Mouse (Mus musculus) adrenal gland, postnatal 4 days (tissue): ENCODE measurements around the gene Sp3. TPM values are rescaled to one million over a fixed set of nuclear protein-coding genes. Genes with fewer than 3 reads are reported as not detected.
A peak's percentile ranks its signal among the peaks of the same experiment; 100 is the strongest.
"Not testable (repeated sequence)": the region's sequence is repeated elsewhere in the genome, so short reads cannot be mapped to it uniquely, and the experiment has no call there.

Experiments
- DNase-seq, 2 experiments: peaks; one replicate each; pipeline ENCODE4 v3.0.0; 2021 to 2022; ENCODE audit warnings: low spot score in 2 of 2, mixed read lengths in 2 of 2
- total RNA-seq, 2 experiments: library from RNA; stranded (reverse); gene quantifications; 2 replicates each; pipeline ENCODE4 v1.2.3; 2021

Sp3 gene
- total RNA-seq, 2 experiments from 2014 or later: 86.1 to 92.1 TPM

DNA sequence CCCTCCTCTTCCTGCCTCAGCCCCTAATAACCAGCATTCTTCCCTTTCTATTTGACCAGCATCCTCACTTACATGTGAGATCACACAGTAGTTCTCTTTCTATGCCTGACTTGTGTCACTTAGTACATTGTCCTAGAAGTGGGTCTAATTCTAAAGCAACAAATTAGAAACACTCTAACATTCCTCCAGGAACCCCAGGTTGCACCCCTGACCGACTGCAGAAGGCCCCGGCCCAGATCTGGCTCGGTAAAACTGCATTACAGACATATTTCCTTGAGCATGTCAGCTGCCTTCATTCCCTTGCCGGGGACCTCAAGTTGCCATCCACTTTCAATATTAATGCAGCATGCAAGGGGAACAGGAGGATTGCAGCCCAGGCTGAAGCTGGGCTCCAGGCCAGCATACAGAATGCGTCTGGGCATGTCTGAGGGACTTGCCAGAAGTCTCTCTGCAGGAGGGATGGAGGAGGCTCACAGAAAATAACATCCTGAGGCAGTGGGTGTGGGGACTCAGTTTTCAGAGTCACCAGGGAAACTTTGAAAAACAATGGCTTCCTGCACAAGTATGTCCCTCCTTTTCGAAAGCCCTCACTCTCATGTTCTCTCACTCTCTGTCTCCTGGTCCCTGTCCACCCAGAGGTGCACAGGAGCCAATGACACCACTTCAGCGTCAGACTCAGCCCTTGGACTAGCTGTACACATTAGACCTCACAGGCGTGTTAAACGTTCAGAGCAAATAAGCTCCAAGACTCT, 15.3 kb upstream of the Sp3 start:
- no peak for DNase-seq

DNA sequence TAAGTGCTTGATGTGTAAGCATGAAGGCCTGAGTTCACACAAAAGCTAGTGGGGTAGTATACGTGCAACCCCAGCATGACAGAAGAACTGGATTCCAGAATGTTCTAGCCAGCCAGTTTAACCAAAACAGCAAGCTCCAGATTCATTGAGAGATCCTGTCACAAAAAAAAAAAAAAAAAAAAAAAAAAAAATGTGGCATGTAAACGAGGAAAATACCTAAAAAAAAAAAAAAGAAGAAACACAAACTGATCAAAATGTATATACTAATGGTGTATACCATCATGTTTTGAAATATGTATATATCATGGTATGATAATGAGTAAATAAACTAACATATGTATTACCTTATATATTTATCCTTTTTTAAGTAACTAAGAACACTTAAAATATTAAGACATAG, 13.9 kb upstream of the Sp3 start:
- DNase-seq: no peak

DNA sequence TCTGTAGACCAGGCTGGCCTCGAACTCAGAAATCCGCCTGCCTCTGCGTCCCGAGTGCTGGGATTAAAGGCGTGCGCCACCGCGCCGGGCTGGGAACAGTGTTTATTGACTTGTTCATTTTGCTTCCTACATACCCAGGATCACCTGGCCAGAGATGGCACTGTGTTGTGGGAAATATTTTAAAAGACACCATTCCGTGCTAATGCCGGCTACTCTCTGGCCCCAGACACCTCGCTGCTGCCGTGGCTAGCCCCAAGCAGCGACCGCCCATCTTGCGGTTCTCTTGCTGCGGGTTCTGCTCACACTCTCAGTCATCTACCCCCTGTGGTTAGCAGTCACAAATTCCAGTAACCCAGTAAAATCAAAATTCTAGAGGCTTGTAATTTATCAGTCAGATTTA, 12.3 kb upstream of the Sp3 start:
- no peak for DNase-seq

DNA sequence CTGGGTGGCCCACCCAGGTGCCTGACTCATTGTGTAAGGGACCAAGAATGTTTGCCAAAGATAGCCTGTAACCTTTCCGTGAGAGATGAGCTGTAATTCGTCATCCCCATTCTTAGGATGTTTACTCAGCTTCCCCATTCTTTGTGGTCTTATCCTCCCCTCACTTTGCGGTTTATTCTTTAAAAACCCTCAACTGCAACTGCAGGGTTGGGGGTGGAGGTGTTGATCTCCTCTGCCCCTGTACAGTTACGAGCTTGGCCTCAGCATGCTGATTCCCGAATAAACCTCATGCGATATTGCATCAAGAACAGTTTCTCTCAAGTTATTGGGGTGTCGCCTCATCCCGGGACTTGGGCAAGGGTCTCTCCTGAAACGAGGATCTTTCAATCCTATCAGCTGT, 8.7 kb upstream of the Sp3 start:
- DNase-seq: not testable (repeated sequence)

DNA sequence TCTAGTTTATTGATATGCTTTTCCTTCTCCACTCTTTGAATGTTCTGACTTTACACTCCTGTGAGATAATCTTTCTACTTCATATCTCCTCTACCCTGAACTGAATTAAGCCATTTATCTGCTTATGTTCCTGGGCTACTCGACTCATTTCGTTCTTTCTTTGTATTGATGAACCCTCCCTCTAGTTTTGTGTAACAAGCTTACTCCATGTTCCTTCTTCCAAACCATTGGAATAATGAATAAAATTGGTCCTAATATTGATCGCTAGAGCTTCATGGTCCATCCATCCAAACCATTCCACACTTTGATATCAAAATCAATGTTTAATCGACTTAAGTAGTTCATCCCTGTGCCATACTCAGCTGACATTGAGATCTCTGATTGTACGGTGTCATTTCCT, 6.4 kb upstream of the Sp3 start, which contains the start of gene Gm11084:
Gene Gm11084 (minus strand): TSS at position 101 of the 400 bp plus-strand sequence.
- no peak for DNase-seq

DNA sequence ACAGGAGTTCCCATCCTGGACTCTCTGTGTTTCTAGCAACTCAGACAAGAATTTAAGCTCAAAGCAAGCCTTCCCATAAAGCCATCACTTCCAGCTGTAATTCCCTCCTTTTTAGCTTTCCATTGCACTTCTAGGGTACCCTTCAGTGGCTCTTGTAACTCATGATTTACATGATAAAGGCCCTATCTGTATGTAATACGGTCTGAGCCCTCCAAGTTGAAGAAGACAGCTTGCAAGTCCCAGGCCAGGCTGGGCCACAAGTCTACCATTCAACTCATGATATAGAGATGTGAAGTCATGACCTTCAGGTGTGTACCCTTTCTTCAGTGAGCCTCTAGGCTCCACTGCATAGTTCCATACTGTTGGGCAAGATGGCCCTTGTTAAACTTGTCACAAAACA, 5.3 kb upstream of the Sp3 start:
- DNase-seq: no peak

DNA sequence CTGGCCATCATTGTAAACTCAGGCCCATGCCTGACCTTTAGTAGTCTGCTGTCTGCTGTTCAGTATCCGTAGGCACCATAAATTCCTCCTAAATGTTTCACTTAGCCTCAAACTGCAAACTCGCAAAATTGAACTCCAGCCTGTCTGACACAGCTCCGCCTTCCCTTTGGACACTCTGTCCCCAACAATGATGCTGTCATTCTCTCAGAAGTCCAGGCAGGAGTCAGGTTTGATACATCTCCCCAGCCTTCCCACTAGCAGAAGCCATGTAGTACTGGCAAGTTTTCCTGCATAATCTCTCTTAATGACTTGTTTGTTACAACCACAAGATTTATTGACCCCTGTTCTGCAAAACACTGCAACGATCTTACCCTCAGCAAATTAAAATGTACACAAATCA, 4.6 kb upstream of the Sp3 start:
- DNase-seq: no peak

DNA sequence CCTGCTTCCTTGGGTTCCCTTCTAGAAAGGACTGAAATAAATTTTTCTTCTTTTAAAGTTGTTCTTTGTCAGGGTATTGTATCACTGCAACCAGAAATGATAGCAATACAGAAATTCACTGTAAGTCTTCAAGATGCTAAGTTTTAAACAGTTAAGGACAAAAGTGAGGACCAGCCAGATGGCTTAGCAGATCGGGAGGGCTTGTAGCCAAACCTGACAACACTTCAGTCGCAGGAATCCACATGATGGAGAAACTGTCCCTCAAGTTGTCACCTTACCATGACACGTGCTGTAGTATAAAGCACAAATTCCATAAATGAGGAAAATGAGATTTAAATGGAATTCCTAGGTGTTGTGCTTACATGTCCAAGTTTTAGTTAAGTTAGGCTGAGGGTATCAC, 3.0 kb upstream of the Sp3 start:
- DNase-seq: no peak

DNA sequence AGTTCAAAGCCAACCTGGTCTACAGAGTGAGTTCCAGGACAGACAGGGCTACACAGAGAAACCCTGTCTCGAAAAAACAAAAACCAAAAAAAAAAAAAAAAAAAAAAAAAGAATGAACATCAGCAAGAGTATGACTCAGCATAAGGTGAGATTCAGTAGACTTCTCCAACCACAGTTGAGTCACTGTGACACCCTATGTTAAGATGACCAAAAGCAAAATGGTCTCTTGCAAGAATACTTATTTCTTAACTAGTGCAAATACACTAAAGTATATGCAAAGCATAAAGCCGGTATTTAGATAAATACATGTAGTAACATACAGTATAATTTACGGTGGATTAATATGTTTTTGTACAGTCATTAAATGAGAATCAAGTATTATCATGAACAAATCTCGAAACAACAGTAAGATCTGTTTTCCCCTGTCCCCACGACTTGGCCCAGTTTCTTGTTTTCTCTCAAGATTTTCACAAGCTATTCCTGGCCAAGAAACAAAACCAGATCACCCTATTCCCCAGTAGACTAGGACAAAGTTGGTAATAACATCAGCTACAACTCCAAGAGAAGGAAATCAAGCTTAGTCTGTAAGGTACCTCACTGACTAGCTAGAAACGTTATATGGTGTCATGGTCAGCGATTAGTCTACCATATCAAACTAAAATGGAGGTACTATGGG, 2.0 kb upstream of the Sp3 start:
- no peak for DNase-seq

DNA sequence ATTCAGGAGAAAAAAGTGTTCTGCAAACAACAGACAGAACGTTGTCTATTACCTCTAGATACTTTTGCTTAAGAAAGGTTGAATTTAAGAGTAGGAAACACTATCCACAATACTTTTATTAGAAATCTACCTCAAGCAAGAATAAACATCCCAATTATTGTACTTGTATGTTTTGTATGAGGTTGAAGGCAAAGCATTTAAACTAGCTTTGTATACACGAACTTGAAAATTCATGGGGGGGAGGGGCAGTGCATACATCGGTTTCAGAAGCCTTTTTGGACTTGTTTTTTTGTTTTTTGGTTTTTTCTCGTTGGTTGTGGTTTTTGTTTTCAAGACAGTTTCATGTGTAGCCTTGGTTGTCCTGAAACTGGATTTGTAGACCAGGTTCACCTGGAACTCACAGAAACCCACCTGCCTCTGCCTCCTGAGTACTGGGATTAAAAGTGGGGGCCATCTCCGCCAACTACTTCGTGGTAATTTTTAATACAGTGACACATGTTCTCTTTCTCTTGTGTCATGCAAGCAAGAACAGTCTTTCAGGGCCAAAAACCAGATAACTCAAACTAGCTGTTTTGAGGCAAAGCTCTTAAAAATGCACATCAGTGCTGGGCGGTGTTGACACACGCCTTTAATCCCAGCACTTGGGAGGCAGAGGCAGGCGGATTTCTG, 1.3 kb upstream of the Sp3 start:
- DNase-seq: no peak

DNA sequence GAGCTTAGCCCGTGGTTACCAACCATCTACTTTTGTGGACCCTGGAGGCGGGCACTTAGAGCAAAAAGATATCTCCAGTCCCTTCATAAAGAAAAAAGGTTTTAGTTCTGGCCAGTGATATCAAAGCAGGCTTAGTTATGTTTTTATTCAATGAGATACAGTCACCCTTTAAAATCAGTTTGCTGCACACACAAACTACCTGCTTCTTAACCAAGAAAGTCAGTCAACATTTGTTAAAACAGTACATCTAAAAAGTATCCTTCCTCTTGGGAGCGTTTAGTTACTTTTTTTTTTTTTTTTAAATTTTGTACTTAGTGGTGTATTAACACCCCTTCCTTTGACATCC, 802 bp upstream of the Sp3 start:
- no peak for DNase-seq

DNA sequence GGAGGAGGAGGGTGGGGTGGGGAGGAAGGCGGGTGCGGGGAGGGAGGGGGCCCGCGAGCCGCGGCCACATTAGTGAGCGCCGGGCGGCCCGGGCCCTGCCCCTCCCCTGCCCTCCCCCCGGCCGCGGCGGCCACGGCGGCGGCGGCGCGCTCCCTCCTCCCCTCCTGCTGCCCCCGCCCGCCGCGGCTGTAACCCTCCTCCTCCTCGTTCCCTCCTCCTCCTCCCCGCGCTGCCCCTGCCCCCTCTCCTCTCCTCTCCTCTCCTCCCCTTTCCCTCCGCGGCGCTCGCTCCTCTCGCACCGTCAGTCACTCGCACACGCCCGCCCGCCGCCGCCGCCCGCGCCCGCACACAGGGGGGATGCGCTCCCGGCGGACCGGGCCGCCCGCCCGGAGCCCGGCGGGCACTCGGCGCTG, 581 bp downstream of the Sp3 start:
- peak; percentile 59 to 82 for DNase-seq

DNA sequence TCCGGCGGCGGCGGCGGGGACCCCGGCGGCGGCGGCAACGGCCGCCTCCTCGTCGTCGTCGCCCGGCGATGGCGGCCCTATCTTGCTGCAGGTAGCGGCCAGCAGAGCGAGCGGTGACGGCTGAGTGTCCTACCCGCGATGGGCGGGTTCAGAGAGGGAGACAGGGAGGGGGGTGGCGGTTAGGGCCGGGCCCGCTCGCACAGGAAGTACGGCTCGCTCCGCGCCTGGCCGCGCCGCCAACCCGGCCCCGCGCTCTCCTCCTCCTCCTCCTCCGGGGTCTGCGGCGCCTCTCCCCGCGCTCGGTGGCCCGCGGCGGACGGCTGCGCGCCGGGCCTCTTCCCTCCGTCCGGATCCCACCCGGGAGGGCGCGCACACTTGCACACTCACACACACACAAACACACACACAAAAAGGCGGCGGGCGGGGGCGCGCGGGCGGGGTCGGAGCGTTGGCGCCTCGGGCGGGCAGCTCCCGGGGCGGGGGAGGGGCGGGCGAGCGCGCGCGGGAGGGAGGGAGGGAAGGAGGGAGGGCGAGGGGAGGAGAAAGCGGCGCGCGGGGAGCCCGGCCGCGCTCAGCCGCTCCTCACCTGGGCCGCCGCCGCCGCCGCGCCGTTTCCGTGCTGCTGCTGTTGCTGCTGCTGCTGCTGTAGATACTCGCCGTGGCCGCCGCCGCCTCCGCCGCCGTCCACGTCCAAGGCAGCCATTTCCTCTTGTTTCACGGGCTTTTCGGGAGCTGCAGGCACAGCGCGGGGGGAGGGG, 1.2 kb downstream of the Sp3 start:
- peak; percentile 67 to 80 for DNase-seq

DNA sequence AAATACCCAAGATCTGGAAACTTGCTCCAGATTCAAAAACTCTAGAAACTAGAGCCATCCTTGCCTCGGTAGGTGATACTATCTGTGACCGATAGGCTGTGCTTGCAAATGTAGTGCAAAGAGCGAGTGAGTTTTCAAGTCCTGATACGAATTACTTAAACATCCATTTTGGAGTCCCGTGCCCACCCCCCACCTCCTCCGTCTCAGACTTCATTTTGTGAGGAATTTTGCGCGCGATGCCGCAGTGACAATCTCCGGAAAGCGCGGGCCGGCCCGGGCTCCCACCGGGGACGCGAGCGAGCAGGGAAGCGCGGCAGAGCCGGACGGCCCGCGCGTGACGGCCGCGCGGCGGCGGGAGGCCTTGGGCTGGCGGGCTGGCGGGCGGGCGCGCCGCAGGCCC, 1.8 kb downstream of the Sp3 start:
- no peak for DNase-seq

DNA sequence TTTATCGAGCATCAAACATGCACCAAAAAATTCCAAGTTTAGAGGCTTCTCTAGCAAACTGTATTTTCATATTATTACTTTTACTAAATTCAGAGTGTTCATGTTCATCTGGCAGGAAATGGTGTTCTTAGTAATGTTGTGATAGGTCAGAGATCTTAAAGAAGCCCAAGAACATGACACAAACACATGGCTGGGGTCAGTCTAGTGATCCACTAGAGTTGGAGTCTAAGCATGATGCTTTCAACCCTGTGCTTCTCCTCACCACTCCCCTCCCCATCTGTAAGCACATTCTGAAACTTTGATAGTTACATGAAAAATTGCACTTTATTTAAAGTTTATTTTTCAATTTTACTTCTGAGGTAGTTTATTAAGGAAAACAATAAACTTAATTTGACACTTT, 3.0 kb downstream of the Sp3 start:
- no peak for DNase-seq

DNA sequence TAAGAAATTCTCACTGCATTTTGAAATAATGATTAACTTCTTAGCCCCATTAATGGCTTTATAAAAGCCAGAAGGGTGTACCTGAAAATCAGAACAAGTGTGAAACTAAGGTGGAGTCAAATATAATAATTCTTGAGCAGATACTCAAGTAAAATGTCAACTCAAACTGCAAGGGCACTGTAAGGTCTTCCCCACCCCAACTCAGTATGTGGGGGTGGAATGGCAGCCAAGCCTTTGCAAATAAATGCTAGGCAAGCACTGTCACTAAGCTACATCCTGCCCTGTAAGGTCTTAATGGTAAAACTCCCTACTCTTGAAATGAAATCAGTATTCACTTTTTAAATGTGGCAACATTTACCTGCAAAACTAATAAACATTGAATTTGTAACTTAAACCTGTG, 4.2 kb downstream of the Sp3 start:
- DNase-seq: no peak

DNA sequence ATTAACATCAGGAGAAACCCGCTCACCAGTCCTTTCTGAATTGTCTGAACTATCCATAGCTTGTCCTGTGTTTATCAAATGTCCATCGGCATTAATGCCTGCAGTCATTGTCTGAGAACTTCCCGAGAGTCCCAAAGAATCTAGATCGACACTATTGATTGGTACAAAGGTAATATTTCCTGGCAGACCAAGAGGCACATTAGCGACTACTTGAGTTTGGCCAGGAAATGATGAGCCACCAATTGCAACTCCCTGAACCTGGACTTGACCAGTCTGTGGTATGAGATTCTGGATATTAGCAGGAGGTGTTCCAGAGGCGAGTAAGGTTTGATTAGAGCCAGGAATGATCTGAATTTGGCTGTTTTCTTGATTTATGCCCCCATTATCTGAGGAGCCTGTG, 9.4 kb downstream of the Sp3 start:
- no peak for DNase-seq

DNA sequence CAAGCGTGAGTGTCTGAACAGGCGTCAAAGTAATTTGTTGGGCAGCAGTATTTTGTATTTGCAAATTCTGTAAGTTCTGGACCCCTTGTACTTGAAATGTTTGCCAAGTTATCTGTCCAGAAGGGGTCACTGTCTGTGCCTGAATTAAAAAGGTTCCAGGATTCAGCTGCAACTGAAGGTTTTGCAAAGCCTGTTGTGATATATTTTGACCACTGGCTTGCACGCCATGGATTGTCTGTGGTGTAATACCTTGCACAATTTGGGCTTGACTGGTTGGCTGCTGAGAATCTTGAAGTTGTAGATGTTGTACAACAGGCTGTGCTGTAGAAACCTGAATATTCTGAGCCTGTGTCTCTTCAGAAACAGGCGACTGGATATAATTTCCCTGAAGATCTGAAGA, 9.9 kb downstream of the Sp3 start:
- DNase-seq: no peak

DNA sequence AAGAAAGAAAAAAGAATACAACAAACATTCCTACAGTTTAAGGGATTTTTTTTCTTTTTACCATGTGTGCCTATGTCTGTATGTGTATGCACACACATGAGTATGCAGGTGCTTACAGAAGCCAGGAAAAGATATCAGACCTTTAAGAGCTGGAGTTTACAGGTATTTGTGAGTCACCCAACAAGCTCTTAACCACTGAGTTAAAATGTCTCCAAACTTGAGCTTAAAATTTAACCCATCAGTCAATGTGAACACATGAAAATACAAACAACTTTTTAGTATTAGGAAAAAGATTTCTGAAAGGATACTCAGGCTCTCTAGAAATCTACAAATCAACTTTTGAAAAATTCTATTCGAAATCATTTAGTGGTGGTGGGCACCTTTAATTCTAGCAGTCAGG, 11.7 kb downstream of the Sp3 start:
- DNase-seq: no peak

DNA sequence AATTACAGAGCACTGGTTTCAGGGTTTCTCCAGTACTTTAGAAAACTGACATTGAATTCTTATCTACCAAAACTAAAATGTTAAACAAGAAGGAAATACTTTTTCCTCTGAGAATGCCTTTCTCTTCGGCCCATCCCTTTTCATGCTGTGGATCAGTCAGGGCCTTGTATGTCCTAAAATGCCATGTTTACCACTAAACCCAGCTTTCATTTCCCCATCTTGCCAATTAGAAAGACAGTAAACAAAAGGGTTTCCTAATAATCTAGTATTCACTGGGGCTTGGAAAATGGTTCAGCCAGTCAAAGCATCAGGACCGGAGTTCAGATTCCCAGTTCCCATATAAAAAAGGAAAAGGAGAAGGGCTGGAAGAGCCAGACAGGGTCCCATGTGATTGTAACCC, 14.8 kb downstream of the Sp3 start:
- no peak for DNase-seq

DNA sequence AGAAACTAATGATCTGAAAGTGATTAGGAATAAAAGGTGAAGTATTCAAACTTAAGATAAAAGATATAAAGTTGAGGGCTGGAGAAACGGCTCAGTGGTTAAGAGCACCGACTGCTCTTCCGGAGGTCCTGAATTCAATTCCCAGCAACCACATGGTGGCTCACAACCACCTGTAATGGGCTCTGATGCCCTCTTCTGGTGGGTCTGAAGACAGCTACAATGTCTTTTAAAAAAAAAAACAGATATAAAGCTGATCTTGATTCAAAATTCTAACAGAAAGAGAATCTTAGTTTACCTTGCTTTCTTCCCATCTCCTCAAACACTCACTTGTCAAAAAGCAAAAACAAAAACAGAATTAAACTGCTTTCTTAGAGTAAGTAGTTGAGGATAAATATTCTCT, 23.8 kb downstream of the Sp3 start:
- no peak for DNase-seq

DNA sequence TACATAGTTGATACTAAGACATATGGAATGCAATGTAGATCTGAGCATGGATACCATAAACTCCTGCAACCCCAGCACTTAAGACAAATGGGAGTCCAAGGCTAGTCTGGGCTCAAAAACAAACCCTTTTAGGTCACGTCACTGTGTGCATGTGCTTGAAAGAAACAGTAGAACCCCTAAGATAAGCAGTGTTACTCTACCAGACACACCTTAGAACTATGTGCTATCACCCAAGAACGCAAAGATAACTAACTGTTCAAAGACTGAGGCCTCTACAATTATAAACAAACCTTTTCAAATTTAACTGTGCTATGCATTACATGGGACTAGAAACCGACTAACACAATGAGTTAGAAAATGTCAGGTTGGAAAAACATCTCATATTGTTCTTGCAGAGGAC, 27.3 kb downstream of the Sp3 start:
- DNase-seq: no peak
